Mouse (Mus musculus) spleen, postnatal 4 days (tissue): ENCODE data around the gene Wap.
A peak's percentile ranks its signal among the peaks of the same experiment; 100 is the strongest.

Source experiments
- DNase-seq, 2 experiments: peaks; one replicate each; pipeline ENCODE4 v3.0.0; 2022; ENCODE audit warnings: low spot score in 2 of 2

Gene Wap

GRCm38 (mm10) chr11:6597523-6597922 is 40.9 kb downstream of the Wap start:
- peak in 1 of 2 experiments; percentile 66 for DNase-seq

GRCm38 (mm10) chr11:6596616-6597015 is 41.8 kb downstream of the Wap start:
- DNase-seq = peak in 1 of 2 experiments; percentile 52

- DNase-seq = no peak
Measured at GRCm38 (mm10) chr11:6596205-6596604, 42.2 kb downstream of the Wap start.

- peak in 1 of 2 experiments; percentile 59 for DNase-seq
Measured at GRCm38 (mm10) chr11:6595339-6595738, 43.1 kb downstream of the Wap start.

DNA sequence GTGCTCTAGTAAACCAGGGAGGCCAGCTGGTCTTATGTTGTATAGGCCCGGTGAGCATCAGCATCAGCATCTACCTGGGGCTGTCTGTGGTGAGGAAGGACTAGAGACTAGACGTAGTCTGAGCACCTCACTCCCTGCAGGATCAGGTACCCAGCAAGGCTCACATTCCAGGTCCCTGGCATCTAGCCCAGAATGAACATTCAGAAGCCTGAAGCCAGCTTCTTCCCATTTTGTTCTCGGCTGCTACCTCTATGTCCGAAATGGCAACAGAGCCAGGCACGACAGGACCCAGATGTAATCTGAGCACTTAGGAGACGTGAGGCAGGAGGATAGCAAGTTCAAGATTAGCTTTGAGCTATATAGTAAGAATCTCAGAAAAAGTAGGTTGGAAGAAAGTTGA is 43.6 kb downstream of the Wap start:
- peak in 1 of 2 experiments; percentile 59 for DNase-seq

DNA sequence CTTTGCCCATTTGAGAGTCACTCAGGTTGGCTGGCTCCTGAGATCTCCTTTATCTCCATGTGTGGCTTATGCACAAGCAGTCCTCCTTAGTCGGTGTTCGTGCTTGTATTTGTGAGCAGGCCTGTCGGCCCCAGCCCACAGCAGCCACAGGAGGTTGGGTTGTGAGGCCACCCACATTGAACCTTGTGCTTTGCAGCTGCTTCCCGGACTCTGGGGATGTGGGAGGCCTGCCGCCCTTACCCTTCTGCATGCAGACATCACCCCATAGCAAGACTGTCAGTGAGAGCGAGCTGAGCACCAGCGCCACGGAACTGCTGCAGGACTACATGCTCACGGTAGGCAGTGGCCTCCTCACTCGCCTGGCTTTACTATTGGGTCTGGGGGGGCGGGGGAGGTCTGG is 45.0 kb downstream of the Wap start:
- DNase-seq = no peak

- DNase-seq = peak in 1 of 2 experiments; percentile 46
Measured at GRCm38 (mm10) chr11:6590933-6591675, 47.3 kb downstream of the Wap start.

GRCm38 (mm10) chr11:6589838-6590237 is 48.6 kb downstream of the Wap start:
- DNase-seq = no peak

GRCm38 (mm10) chr11:6588295-6588694 is 50.1 kb downstream of the Wap start:
- DNase-seq = no peak

GRCm38 (mm10) chr11:6587249-6587940 is 51.0 kb downstream of the Wap start:
- no peak for DNase-seq

- DNase-seq = peak in 1 of 2 experiments; percentile 53
Measured at GRCm38 (mm10) chr11:6586660-6587059, 51.8 kb downstream of the Wap start.

DNA sequence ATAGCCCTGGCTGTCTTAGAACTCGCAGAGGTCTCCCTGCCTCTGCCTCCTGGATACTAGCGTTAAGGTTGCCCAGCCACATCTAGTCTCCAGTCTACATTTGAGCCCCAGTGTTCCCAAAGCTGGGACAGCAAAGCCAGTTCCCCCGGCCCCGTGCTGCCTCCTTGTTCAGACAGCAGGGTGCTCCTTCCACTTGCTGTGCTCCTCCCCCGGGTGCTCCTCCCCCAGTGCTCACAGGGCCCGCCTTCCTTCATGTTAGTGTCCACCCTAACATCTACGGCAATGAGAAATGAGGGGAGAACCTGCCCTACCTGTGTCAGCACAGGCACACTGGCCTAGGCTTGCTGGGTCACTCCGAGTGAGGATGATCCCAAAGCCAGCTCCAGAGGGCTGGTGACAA is 52.7 kb downstream of the Wap start:
- DNase-seq = peak in 1 of 2 experiments; percentile 63
